Mouse (Mus musculus) hindbrain, embryonic 14.5 days (tissue): ENCODE measurements around the gene Zfp668. TPM values are rescaled to one million over a fixed set of nuclear protein-coding genes. Genes with fewer than 3 reads are reported as not detected.

Experiments
- ATAC-seq: fragments of 200-750 bp; cut with Nextera tagmentation; 2 replicates; pipeline ENCODE4 v1.8.0; 2017; ENCODE audit warnings: moderate number of reproducible peaks, mild to moderate bottlenecking, moderate TSS enrichment, moderate library complexity; ENCODE audit not compliant: low FRiP score
- DNase-seq: peaks from one replicate; pipeline ENCODE4 v3.0.0-alpha.2; 2015; ENCODE audit warnings: low spot score
- H3K27ac ChIP-seq: fragments of 300-500 bp; sonication (generic); 2 replicates; pipeline ENCODE4 v1.5.1; 2014; ENCODE audit warnings: mild to moderate bottlenecking, moderate library complexity
- H3K27me3 ChIP-seq: fragments of 300-500 bp; sonication (generic); 2 replicates; pipeline ENCODE4 v1.6.1; 2014; ENCODE audit warnings: mild to moderate bottlenecking, low read length, mixed read lengths; ENCODE audit not compliant: control insufficient read depth, insufficient read depth
- H3K36me3 ChIP-seq: fragments of 300-500 bp; sonication (generic); replicated peaks from 2 replicates; pipeline ENCODE4 v1.6.1; 2014; ENCODE audit not compliant: control insufficient read depth, insufficient read depth
- H3K4me1 ChIP-seq: fragments of 300-500 bp; sonication (generic); replicated peaks from 2 replicates; pipeline ENCODE4 v1.6.1; 2014; ENCODE audit warnings: antibody characterized with exemption, low read length, mixed read lengths; ENCODE audit not compliant: control insufficient read depth, insufficient read depth
- H3K4me2 ChIP-seq: fragments of 300-500 bp; sonication (generic); replicated peaks from 2 replicates; pipeline ENCODE4 v1.6.1; 2014; ENCODE audit warnings: mild to moderate bottlenecking, moderate library complexity
- H3K4me3 ChIP-seq: fragments of 300-500 bp; sonication (generic); replicated peaks from 2 replicates; pipeline ENCODE4 v1.5.1; 2014; ENCODE audit warnings: mild to moderate bottlenecking, low read length
- H3K9ac ChIP-seq: fragments of 300-500 bp; sonication (generic); 2 replicates; pipeline ENCODE4 v1.6.1; 2014
- H3K9me3 ChIP-seq: fragments of 300-500 bp; sonication (generic); 2 replicates; pipeline ENCODE4 v1.6.1; 2016; ENCODE audit warnings: low read length; ENCODE audit not compliant: control insufficient read depth
- WGBS: fragments of 180-500 bp; shearing (Covaris S2); extraction: QIAGEN DNeasy Blood & Tissue Kit; methylation state at CpG from one replicate; pipeline ENCODE4 v1.1.7; 2014; 5-methylcytosine and 5-hydroxymethylcytosine counted together
- polyA plus RNA-seq: library from polyadenylated mRNA; unstranded; fragments of >200 nt; fragmentation: Nextera tagmentation; extraction: Ambion mirVana; gene quantifications from 2 replicates; pipeline ENCODE4 v1.2.1, GENCODE M21; 2014

The Zfp668 gene
- polyA plus RNA-seq, 1 experiment from 2014 or later, result 26.8 TPM

- H3K27me3 ChIP-seq, result no peaks in the 10 kb centered on the region
- H3K36me3 ChIP-seq, result peaks cover 58% of the 10 kb centered on the region
- no peak overlapping the region for H3K4me2 ChIP-seq
- H3K9ac ChIP-seq, result no peak overlapping the region
- H3K9me3 ChIP-seq, result no peaks in the 10 kb centered on the region
- DNase-seq (no peak), ATAC-seq (no peak)
- no peaks in the 10 kb centered on the region for H3K4me1 ChIP-seq
- 94% methylated on average over 15 of the region's 15 CpGs for WGBS
- H3K27ac ChIP-seq, result no peak overlapping the region
- no peak overlapping the region for H3K4me3 ChIP-seq
These were observed 61.4 kb downstream of the Zfp668 start for GRCm38 (mm10) chr7:127815116-127815665.

- H3K36me3 ChIP-seq, result peaks cover 66% of the 10 kb centered on the region
- no peaks in the 10 kb centered on the region for H3K4me1 ChIP-seq
- H3K27me3 ChIP-seq, result no peaks in the 10 kb centered on the region
- DNase-seq, result no peak
- H3K4me3 ChIP-seq, result no peak overlapping the region
- H3K4me2 ChIP-seq, result no peak overlapping the region
- WGBS, result 84% methylated on average over 19 of the region's 19 CpGs
- H3K27ac ChIP-seq, result no peak overlapping the region
- ATAC-seq, result no peak
- no peak overlapping the region for H3K9ac ChIP-seq
- no peaks in the 10 kb centered on the region for H3K9me3 ChIP-seq
These were observed 62.2 kb downstream of the Zfp668 start for GRCm38 (mm10) chr7:127814241-127814921.

GRCm38 (mm10) chr7:127813821-127814220 is 62.8 kb downstream of the Zfp668 start:
- ATAC-seq (no peak), DNase-seq (no peak)
- Histone ChIP-seq H3K36me3 (peaks cover 72% of the 10 kb centered on the region), H3K9ac (no peak overlapping the region), H3K4me1 (no peaks in the 10 kb centered on the region), H3K27ac (no peak overlapping the region), H3K4me2 (no peak overlapping the region), H3K4me3 (no peak overlapping the region), H3K27me3 (no peaks in the 10 kb centered on the region), H3K9me3 (no peaks in the 10 kb centered on the region)
- WGBS, result 90% methylated on average over 4 of the region's 4 CpGs

Other genes with a start within 250 kb of the Zfp668 start
- 50.2 and 57.4 TPM in 2 replicates for gene Bcl7c, start 167.9 kb downstream of the Zfp668 start, polyA plus RNA-seq
- gene Ctf1, start 164.1 kb downstream of the Zfp668 start, polyA plus RNA-seq, result 3.1 and 4.2 TPM in 2 replicates
- gene Ctf2, start 144.7 kb downstream of the Zfp668 start, polyA plus RNA-seq, result 0.25 TPM in 1 of 2 replicates, not detected in the other
- 5.6 and 6.9 TPM in 2 replicates for gene Fbxl19, start 132.3 kb downstream of the Zfp668 start, polyA plus RNA-seq
- 4.8 and 7.3 TPM in 2 replicates for gene Orai3, start 107.0 kb downstream of the Zfp668 start, polyA plus RNA-seq
- gene Setd1a, start 100.2 kb downstream of the Zfp668 start, polyA plus RNA-seq, result 18.7 and 19.1 TPM in 2 replicates
- not detected in 2 replicates for gene Gm49388, start 91.2 kb downstream of the Zfp668 start, polyA plus RNA-seq
- gene Hsd3b7, start 76.2 kb downstream of the Zfp668 start, polyA plus RNA-seq, result 10.6 and 11.0 TPM in 2 replicates
- 9.6 and 10.6 TPM in 2 replicates for gene Stx4a, start 52.5 kb downstream of the Zfp668 start, polyA plus RNA-seq
- gene Stx1b, start 52.3 kb downstream of the Zfp668 start, polyA plus RNA-seq, result 59.7 and 66.2 TPM in 2 replicates
- gene Zfp646, start 607 bp downstream of the Zfp668 start, polyA plus RNA-seq, result 11.6 and 12.3 TPM in 2 replicates
- gene Prss53, start 14.1 kb upstream of the Zfp668 start, polyA plus RNA-seq, result 0.83 and 1.1 TPM in 2 replicates
- gene Gm21974, start 18.6 kb upstream of the Zfp668 start, polyA plus RNA-seq, result not detected in 2 replicates
- 71.9 and 81.8 TPM in 2 replicates for gene Vkorc1, start 18.8 kb upstream of the Zfp668 start, polyA plus RNA-seq
- 65.5 and 69.2 TPM in 2 replicates for gene Bckdk, start 27.3 kb upstream of the Zfp668 start, polyA plus RNA-seq
- 42.1 and 46.0 TPM in 2 replicates for gene Kat8, start 35.7 kb upstream of the Zfp668 start, polyA plus RNA-seq
- 0.25 TPM in 2 replicates for gene Prss8, start 53.3 kb upstream of the Zfp668 start, polyA plus RNA-seq
- gene Prss36, start 69.9 kb upstream of the Zfp668 start, polyA plus RNA-seq, result 13.1 and 14.2 TPM in 2 replicates
- 39.0 and 44.2 TPM in 2 replicates for gene Fus, start 90.6 kb upstream of the Zfp668 start, polyA plus RNA-seq
- 6.6 and 9.8 TPM in 2 replicates for gene Pycard, start 117.0 kb upstream of the Zfp668 start, polyA plus RNA-seq
- gene Trim72, start 127.1 kb upstream of the Zfp668 start, polyA plus RNA-seq, result not detected in 2 replicates
- 0.60 and 0.88 TPM in 2 replicates for gene Itgam, start 185.8 kb upstream of the Zfp668 start, polyA plus RNA-seq
- gene Gm49368, start 185.9 kb upstream of the Zfp668 start, polyA plus RNA-seq, result not detected in 2 replicates